Mouse (Mus musculus): Measurements from ENCODE around the gene Snx9.

DNA sequence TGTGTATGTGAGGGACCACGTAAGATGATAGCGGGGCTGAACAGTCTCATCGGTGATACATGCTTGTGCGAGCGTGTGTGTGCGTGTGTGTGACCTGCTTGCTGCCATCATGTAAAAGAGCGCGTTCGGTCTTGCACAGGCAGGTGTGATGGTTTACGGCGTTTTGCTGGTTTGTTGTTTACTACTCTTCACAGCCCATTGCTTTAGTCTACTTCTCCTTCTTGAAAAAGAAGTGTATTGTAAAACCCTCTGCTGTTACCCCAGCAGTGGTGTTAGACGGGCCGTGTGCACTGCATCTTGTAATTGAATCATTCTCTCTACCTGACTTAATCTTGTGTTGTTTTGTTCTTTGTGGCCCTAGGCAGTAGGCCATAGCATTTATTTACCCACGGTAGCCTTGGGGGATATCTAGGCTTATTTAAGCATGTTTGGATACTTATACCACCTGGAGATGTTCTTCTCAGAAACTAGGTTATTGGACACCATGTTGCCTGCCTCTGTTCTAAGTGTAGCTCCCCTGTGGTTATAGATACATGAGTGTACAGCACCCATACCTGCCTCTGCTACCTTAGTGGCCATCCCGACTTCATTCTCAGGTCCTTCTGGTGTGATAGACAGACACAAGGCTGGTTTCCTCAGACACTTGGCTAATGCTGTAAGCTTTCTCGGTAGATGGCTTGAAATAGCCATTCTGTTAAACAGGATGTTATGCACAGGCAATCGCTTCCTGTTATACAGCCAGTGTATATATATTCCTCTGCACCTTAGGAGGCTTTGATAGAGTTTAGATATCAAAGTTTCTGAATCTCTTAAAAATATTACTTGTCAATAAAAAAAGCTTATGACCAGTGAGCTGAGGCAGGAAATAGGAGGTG lies 56.4 kb downstream of the Snx9 start:
- TF ChIP-seq SIN3A (IDR thresholded peaks at IDR 0.05; ENCODE audit: low read length) (no peak), ZNF384 (IDR thresholded peaks at IDR 0.05; ENCODE audit: low read depth, low read length) (no peak), CTCF (IDR thresholded peaks at IDR 0.05 in 2 of 3, conservative IDR thresholded peaks at IDR 0.05 in 1 of 3; ENCODE audit: control insufficient read depth in 1 of 3, insufficient read depth in 1 of 3, low read depth in 2 of 3, low read length in 3 of 3, poor library complexity in 1 of 3, severe bottlenecking in 1 of 3) (no peak), MAFK (IDR thresholded peaks at IDR 0.05; ENCODE audit: borderline replicate concordance, low read depth, low read length) (no peak), TAL1 (IDR thresholded peaks at IDR 0.05; ENCODE audit: low read length) (no peak), POLR2A (IDR thresholded peaks at IDR 0.05; ENCODE audit: control insufficient read depth in 1 of 2, insufficient read depth in 1 of 2, low read depth in 1 of 2, low read length in 2 of 2, poor library complexity in 1 of 2) (no peak), MYC (IDR thresholded peaks at IDR 0.05; ENCODE audit: low read depth, low read length) (no peak), TCF12 (IDR thresholded peaks at IDR 0.05; ENCODE audit: low read depth, low read length) (no peak), MAX (IDR thresholded peaks at IDR 0.05; ENCODE audit: low read length) (no peak), MXI1 (IDR thresholded peaks at IDR 0.05; ENCODE audit: low read depth, low read length) (no peak), NRF1 (IDR thresholded peaks at IDR 0.05; ENCODE audit: insufficient read depth, low read depth, low read length, poor library complexity, severe bottlenecking) (no peak), KAT2A (conservative IDR thresholded peaks at IDR 0.05; ENCODE audit: low read depth, low read length) (no peak), ZC3H11A (IDR thresholded peaks at IDR 0.05; ENCODE audit: low read depth, low read length) (no peak)
